Mouse (Mus musculus) liver, embryonic 11.5 days (tissue): ENCODE results near the gene Phykpl. TPM values are rescaled to one million over a fixed set of nuclear protein-coding genes. Genes with fewer than 3 reads are reported as not detected.
A peak's percentile ranks its signal among the peaks of the same experiment; 100 is the strongest.

Experiments
- ATAC-seq: fragments of 200-750 bp; cut with Nextera tagmentation; replicated peaks from 2 replicates; pipeline ENCODE4 v1.8.0; 2017; ENCODE audit warnings: moderate number of reproducible peaks, mild to moderate bottlenecking, moderate TSS enrichment, moderate library complexity; ENCODE audit not compliant: low FRiP score
- DNase-seq: peaks from one replicate; pipeline ENCODE4 v3.0.0-alpha.2; 2017; ENCODE audit warnings: low spot score
- H3K27ac ChIP-seq: fragments of 300-500 bp; sonication (generic); 2 replicates; pipeline ENCODE4 v1.5.1; 2014; ENCODE audit warnings: mild to moderate bottlenecking, low read depth, low read length, control low read depth
- H3K27me3 ChIP-seq: fragments of 300-500 bp; sonication (generic); replicated peaks from 2 replicates; pipeline ENCODE4 v1.6.1; 2014; ENCODE audit warnings: low read length, mixed read lengths; ENCODE audit not compliant: control insufficient read depth, insufficient read depth
- H3K36me3 ChIP-seq: fragments of 300-500 bp; sonication (generic); 2 replicates; pipeline ENCODE4 v1.6.1; 2014; ENCODE audit warnings: mild to moderate bottlenecking, low read length, moderate library complexity, mixed read lengths; ENCODE audit not compliant: control insufficient read depth, insufficient read depth
- H3K4me1 ChIP-seq: fragments of 300-500 bp; sonication (generic); replicated peaks from 2 replicates; pipeline ENCODE4 v1.6.1; 2014; ENCODE audit warnings: low read length, mixed read lengths; ENCODE audit not compliant: control insufficient read depth, insufficient read depth
- H3K4me2 ChIP-seq: fragments of 300-500 bp; sonication (generic); 2 replicates; pipeline ENCODE4 v1.6.1; 2014; ENCODE audit warnings: mild to moderate bottlenecking, control low read depth, moderate library complexity
- H3K4me3 ChIP-seq: fragments of 300-500 bp; sonication (generic); 2 replicates; pipeline ENCODE4 v1.5.1; 2014; ENCODE audit warnings: low read depth, low read length, control low read depth
- H3K9ac ChIP-seq: fragments of 300-500 bp; sonication (generic); 2 replicates; pipeline ENCODE4 v1.6.1; 2014; ENCODE audit warnings: low read depth, low read length, control low read depth
- H3K9me3 ChIP-seq: fragments of 300-500 bp; sonication (generic); 2 replicates; pipeline ENCODE4 v1.6.1; 2016; ENCODE audit warnings: low read length, inconsistent platforms, mixed read lengths; ENCODE audit not compliant: control insufficient read depth
- whole genome bisulfite sequencing: fragments of 180-500 bp; shearing (Covaris S2); extraction: QIAGEN DNeasy Blood & Tissue Kit; methylation state at CpG from one replicate; pipeline ENCODE4 v1.1.7; 2014; 5-methylcytosine and 5-hydroxymethylcytosine counted together
- polyA plus RNA-seq: library from polyadenylated mRNA; unstranded; fragments of >200 nt; fragmentation: Nextera tagmentation; extraction: Ambion mirVana; gene quantifications from 2 replicates; pipeline ENCODE4 v1.2.1, GENCODE M21; 2014

Phykpl gene
- polyA plus RNA-seq, 1 experiment from 2014 or later: 28.6 TPM

DNA sequence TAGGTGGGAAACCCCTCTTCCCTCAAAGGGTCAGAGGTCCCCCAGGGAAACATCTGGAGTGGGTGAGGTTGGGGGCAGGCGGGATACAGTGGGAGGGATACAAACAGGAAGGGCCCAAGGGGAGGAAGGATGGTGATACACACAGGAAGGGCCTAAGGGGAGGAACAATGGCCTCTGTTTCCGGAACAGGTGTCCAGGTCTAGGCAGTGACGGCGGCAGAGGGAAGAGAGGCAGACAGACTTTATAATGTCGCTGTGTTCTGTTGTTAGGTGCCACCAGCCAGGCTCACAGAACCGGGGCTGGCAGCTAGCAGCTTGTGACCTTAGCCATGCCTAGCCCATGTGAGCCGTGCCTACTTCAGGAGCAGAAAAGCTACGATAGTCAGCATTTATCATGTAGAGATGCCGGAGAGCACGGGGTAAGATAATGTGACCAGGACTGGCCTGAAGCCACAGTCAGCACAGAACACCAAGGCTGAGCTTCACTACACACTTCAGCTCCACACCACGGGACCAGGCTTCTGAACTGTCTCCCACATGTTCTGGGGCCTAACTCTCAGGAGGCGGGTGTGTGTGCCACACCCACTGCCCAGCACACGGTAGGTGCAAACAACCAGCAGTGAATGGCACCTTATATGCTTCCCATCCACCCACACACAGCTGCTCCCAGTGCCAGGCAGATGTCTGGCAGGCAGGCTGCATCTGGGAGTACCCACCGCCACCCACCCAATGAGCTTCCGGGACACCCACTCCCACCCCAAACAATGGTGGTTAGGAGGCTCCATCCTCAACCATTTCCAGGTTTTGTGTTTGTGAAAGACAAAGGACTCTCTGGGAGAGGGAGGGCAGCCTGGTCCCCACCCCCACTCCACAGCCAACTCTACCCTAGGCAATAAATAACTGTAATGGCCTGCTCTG is 62.5 kb downstream of the Phykpl start:
- Histone ChIP-seq H3K4me3 (no peak overlapping the region), H3K4me1 (peaks cover 19% of the 10 kb centered on the region), H3K27me3 (peaks cover 19% of the 10 kb centered on the region), H3K36me3 (peaks cover 6% of the 10 kb centered on the region), H3K9ac (no peak overlapping the region), H3K4me2 (peak overlapping the region; percentile 26), H3K9me3 (no peaks in the 10 kb centered on the region), H3K27ac (peak overlapping the region; percentile 70)
- no peak for ATAC-seq
- DNase-seq: no peak
- 52% methylated on average over 15 of the region's 15 CpGs for WGBS

DNA sequence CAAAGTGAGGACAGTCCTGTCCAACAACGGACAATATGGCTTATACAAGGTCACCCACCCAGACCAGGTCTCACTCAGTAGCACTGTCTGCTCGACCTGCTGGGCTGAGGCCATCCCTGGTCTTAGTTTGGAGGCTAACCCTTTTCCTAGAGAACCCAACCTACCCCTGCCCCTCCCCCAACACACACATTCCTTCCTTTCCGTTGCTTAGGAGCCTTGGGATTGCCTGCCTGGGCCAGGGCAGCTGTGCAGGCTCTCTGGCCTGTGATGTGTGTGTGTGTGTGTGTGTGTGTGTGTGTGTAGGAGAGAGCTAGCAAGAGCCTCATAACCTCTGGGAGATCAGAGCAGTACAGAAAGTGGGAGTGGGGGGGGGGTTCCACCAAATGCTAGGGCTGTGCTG is 64.0 kb downstream of the Phykpl start:
- Histone ChIP-seq H3K9ac (no peak overlapping the region), H3K36me3 (peaks cover 6% of the 10 kb centered on the region), H3K27me3 (peaks cover 19% of the 10 kb centered on the region), H3K4me1 (peaks cover 16% of the 10 kb centered on the region), H3K4me3 (no peak overlapping the region; the same call in 1 of the 2 replicates), H3K9me3 (no peaks in the 10 kb centered on the region), H3K27ac (no peak overlapping the region), H3K4me2 (peak overlapping the region; percentile 91; the same call in 1 of the 2 replicates)
- DNase-seq (no peak), ATAC-seq (no peak)
- 31% methylated on average over 3 of the region's 3 CpGs for WGBS

DNA sequence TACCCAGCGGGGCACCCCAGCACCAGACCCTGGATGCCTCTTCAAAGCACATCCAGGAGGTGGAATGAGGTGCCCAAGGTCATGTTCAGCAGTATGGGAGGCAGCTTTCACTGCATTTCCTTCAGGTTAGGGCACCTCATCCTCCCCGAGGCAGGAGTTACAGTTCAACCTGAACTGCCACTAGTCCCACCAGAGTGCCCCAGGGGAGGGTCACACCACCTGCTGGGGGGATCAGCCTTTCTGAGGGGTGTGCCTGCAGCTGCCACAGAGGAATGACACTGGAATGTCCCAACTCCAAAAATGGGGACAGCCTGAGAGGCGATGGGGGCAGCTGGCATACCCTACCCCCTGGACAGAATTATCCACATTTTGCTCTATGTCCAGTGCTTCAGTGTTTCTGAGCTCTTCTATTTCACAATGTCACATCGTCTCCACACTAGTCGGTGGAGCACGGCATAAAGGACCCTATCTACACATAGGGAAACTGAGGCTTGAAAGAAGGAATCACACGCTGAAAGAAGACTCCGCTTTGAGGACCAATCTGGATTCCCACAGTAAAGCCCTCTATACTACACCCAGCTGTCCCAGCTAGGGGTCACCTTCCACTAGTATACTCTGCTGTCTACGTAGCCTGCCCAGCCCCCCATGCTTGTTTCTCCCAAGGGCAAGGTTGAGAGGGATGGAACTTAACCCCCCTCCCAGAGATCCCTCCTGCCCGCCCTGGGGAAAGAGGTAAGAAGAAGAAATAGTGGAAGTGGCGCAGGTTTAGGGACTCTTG is 64.7 kb downstream of the Phykpl start:
- Histone ChIP-seq H3K27me3 (peaks cover 16% of the 10 kb centered on the region), H3K9ac (no peak overlapping the region)

DNA sequence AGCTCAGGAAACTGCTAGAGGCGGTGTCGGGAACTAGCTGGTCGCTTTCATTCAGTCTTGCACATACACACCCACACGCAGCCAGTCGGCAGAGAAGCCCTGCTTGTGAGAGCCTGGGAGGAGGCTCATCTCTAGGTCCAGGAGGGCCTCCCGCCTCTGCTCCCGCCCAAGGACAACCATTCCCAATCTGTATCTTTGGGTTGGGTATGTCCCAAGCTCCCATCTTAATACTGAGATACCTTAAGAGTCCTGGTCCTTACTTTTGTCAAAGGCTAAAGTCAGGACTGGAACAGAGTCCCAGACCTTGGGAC is 65.3 kb downstream of the Phykpl start:
- Histone ChIP-seq H3K4me1 (peaks cover 13% of the 10 kb centered on the region), H3K4me2 (peak overlapping the region; percentile 91), H3K27ac (no peak overlapping the region), H3K9me3 (no peaks in the 10 kb centered on the region), H3K4me3 (peak overlapping the region; percentile 50), H3K36me3 (peaks cover 3% of the 10 kb centered on the region; the same call in 1 of the 2 replicates), H3K27me3 (peaks cover 16% of the 10 kb centered on the region), H3K9ac (peak overlapping the region; percentile 11; the same call in 1 of the 2 replicates)
- 2% methylated on average over 7 of the region's 7 CpGs for whole genome bisulfite sequencing
- peak; percentile 55 for DNase-seq
- peak; percentile 14; the same call in 1 of the 2 replicates for ATAC-seq

More for the DNA sequence above, 64.7 kb downstream of the Phykpl start:
- Histone ChIP-seq H3K9me3 (no peaks in the 10 kb centered on the region), H3K27ac (no peak overlapping the region), H3K4me1 (peaks cover 13% of the 10 kb centered on the region), H3K36me3 (peaks cover 6% of the 10 kb centered on the region), H3K4me2 (peak overlapping the region; percentile 91), H3K4me3 (peak overlapping the region; percentile 50)
- DNase-seq (no peak), ATAC-seq (peak; percentile 21; the same call in 1 of the 2 replicates)
- WGBS: 33% methylated on average over 11 of the region's 11 CpGs

DNA sequence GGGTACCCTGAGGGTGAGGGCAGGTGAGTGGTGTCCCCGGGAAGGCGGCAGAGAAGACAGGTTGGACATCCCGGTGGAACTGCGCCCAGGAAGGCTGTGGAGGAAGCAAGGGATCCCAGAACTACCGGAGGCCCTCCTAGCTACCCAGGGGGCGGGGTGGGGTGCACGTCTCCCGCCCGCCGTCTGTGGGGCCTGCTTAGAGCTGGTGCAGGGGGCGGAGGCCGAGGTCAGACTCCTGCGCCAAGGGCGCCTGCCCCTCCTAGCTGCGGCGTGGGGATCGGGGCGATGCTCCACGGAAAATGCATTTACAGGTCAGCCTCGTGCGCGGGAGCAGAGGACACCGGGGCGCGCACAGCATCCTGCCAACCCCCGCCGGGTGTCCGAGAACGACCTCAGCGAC is 65.7 kb downstream of the Phykpl start:
- peak overlapping the region; percentile 91 for H3K4me2 ChIP-seq
- no peak overlapping the region for H3K27ac ChIP-seq
- no peaks in the 10 kb centered on the region for H3K9me3 ChIP-seq
- under 1% methylated on average over 30 of the region's 30 CpGs for WGBS
- peaks cover 3% of the 10 kb centered on the region; the same call in 1 of the 2 replicates for H3K36me3 ChIP-seq
- peaks cover 13% of the 10 kb centered on the region for H3K4me1 ChIP-seq
- H3K4me3 ChIP-seq: peak overlapping the region; percentile 50
- ATAC-seq (peak; percentile 24; the same call in 1 of the 2 replicates), DNase-seq (no peak)
- H3K9ac ChIP-seq: peak overlapping the region; percentile 11
- H3K27me3 ChIP-seq: peaks cover 16% of the 10 kb centered on the region

DNA sequence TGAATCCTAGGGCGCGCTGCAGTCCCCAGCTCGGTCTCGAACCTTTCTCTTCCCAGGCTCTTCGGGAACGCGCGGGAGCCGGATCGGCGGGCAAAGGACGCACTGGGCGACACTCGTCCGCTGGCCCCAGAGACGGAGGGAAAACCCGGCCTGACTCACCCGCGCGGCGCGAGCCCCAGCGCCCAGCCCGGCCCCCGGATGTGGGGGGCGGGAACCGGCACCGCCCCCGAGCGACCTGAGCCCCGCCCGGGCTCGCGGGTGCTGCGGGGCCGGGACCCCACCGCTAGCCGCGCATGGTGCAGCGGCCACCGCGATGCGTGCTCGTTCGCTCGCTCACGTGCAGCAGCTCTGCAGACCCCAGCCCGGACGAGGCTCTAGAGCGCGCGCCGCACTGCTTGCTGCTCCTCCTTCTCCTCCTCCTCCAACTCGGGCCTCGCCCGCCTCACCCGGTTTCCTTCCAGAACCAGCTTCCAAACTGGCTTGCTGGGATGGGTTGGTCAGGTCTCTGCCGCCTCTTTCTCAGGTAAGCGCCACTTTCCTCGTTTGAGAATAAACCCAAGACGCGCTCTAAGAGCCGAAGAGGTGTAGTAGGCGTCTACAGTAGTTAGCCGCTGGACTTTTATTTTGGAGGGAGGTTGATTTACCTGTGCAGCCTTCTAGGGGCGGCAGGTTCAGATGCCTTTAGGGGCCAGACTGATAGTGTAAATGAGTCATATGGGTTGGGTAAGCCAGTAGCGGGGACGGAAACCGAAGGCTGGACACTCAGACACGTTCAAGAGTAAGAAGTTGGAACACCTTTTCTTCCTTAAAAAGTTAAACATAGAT is 66.3 kb downstream of the Phykpl start, which contains the start of the genes N4bp3 and D930048N14Rik:
TSS of gene N4bp3 (minus strand) at position 152 of the 825 bp plus-strand sequence.
TSS of gene D930048N14Rik (plus strand) at position 264 of the 825 bp plus-strand sequence.
- H3K36me3 ChIP-seq: no peaks in the 10 kb centered on the region
- WGBS: 2% methylated on average over 69 of the region's 70 CpGs
- peaks cover 16% of the 10 kb centered on the region for H3K27me3 ChIP-seq
- ATAC-seq (peak; percentile 72), DNase-seq (peak; percentile 80)
- H3K9me3 ChIP-seq: no peaks in the 10 kb centered on the region
- H3K4me1 ChIP-seq: peaks cover 13% of the 10 kb centered on the region
- no peak within 1 kb of the TSS for H3K27ac ChIP-seq
- H3K4me3 ChIP-seq: peak within 1 kb of the TSS; percentile 50
- H3K9ac ChIP-seq: peak within 1 kb of the TSS; percentile 11
- H3K4me2 ChIP-seq: peak within 1 kb of the TSS; percentile 91

DNA sequence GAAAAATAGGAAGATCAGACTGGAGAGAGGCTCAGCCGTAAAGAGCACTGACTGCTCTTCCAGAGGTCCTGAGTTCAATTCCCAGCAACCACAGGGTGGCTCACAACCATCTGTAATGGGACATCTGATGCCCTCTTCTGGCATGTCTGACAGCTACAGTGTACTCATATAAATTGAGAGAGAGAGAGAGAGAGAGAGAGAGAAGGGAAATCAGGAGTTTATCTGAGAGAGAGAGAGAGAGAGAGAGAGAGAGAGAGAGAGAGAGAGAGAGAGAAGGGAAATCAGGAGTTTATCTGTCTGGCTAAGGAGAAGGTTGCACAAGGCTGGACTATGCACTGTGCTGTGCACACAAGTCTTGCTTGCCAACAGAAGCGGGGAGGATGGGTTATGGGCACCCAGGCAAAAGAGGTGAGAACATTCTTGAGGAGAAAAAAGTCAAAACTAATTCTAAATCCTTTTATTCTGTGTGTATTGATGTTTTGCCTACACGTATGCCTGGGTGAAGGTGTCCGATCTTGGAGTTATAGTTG is 68.4 kb downstream of the Phykpl start:
- DNase-seq: no peak

DNA sequence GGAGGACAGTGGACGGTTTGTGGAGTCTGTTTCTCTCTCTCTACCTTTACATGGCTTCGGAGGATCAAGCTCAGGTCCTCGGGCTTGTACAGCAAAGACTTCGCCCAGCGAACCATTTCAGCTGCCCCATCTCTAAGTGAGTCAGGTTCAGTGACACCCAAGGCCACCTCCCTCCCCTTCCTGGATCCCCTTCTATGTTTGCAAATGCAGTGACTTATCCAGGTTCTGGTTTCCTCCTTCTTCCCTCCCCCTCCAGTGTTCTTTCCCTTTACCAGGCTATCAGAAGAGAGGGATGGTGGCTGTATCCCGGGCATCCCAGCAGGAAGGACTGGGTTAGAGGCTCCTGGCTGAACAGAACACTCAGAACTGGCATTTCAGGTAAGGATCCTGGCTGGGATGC is 69.2 kb downstream of the Phykpl start:
- no peak overlapping the region for H3K4me3 ChIP-seq
- H3K9me3 ChIP-seq: no peaks in the 10 kb centered on the region
- no peak overlapping the region for H3K4me2 ChIP-seq
- no peak for ATAC-seq
- no peak overlapping the region for H3K27ac ChIP-seq
- no peak overlapping the region for H3K9ac ChIP-seq
- no peaks in the 10 kb centered on the region for H3K36me3 ChIP-seq
- peaks cover 16% of the 10 kb centered on the region for H3K27me3 ChIP-seq
- DNase-seq: no peak
- WGBS: 75% methylated on average over 6 of the region's 6 CpGs
- peaks cover 7% of the 10 kb centered on the region for H3K4me1 ChIP-seq

More for the DNA sequence above, 68.4 kb downstream of the Phykpl start:
- 89% methylated on average over 4 of the region's 4 CpGs for WGBS
- no peak overlapping the region for H3K27ac ChIP-seq
- H3K4me1 ChIP-seq: peaks cover 7% of the 10 kb centered on the region
- H3K4me3 ChIP-seq: no peak overlapping the region
- H3K27me3 ChIP-seq: peaks cover 16% of the 10 kb centered on the region
- no peaks in the 10 kb centered on the region for H3K9me3 ChIP-seq
- no peak overlapping the region for H3K9ac ChIP-seq
- no peaks in the 10 kb centered on the region for H3K36me3 ChIP-seq
- ATAC-seq: no peak
- H3K4me2 ChIP-seq: no peak overlapping the region
